Mouse (Mus musculus) limb, embryonic 15.5 days (tissue): ENCODE measurements at regions not wholly inside any gene's neighbourhood (a gene's known extent, or its start where the extent isn't known, plus 50 kb on each side); places are given as distances from the start of the nearest gene placed in this dataset.

ENCODE experiments used
- ATAC-seq: fragments of 200-750 bp; cut with Nextera tagmentation; 2 replicates; pipeline ENCODE4 v1.8.0; 2017; ENCODE audit warnings: low read depth, moderate TSS enrichment; ENCODE audit not compliant: insufficient number of reproducible peaks, low FRiP score, low TSS enrichment
- H3K27ac ChIP-seq: fragments of 300-500 bp; sonication (generic); 2 replicates; pipeline ENCODE4 v1.5.1; 2015; ENCODE audit warnings: moderate library complexity, mild to moderate bottlenecking, inconsistent platforms
- H3K27me3 ChIP-seq: fragments of 300-500 bp; sonication (generic); 2 replicates; pipeline ENCODE4 v1.6.1; 2015; ENCODE audit warnings: inconsistent platforms
- H3K36me3 ChIP-seq: fragments of 300-500 bp; sonication (generic); 2 replicates; pipeline ENCODE4 v1.6.1; 2015; ENCODE audit warnings: inconsistent platforms
- H3K4me1 ChIP-seq: fragments of 300-500 bp; sonication (generic); 2 replicates; pipeline ENCODE4 v1.6.1; 2015; ENCODE audit warnings: inconsistent platforms
- H3K4me2 ChIP-seq: fragments of 300-500 bp; sonication (generic); 2 replicates; pipeline ENCODE4 v1.6.1; 2015; ENCODE audit warnings: mild to moderate bottlenecking, inconsistent platforms
- H3K4me3 ChIP-seq: fragments of 300-500 bp; sonication (generic); 2 replicates; pipeline ENCODE4 v1.5.1; 2015; ENCODE audit warnings: mild to moderate bottlenecking, inconsistent platforms
- H3K9ac ChIP-seq: fragments of 300-500 bp; sonication (generic); 2 replicates; pipeline ENCODE4 v1.6.1; 2015; ENCODE audit warnings: inconsistent platforms
- H3K9me3 ChIP-seq: fragments of 300-500 bp; sonication (generic); 2 replicates; pipeline ENCODE4 v1.6.1; 2016; ENCODE audit warnings: inconsistent platforms
- WGBS: fragments of 180-500 bp; shearing (Covaris S2); methylation state at CpG from one replicate; pipeline ENCODE4 v1.1.7; 2015; 5-methylcytosine and 5-hydroxymethylcytosine counted together

DNA sequence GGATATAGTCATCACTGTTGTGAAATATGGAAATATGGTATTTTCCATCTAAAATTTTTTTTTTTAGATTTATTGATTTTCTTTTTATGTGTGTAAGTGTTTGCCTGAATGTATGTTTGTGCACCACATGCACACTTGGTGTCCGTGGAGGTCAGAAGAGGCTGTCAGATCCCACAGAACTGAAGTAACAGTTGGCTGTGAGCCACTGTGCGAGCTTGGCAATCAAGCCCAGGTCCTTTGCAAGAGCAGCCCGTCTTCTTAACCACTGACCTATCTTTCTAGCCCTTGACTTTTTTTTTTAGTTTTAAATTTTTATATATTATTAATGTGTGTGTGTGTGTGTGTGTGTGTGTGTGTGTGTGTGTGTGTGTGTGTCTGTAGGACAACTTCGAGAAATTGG lies 52.5 kb upstream of the Zfp618 start:
- Histone ChIP-seq H3K27ac (no peak overlapping the region), H3K4me1 (no peaks in the 10 kb centered on the region), H3K27me3 (no peaks in the 10 kb centered on the region), H3K9ac (no peak overlapping the region), H3K9me3 (no peaks in the 10 kb centered on the region), H3K4me3 (no peak overlapping the region), H3K4me2 (no peak overlapping the region), H3K36me3 (no peaks in the 10 kb centered on the region)
- ATAC-seq: no peak
- WGBS: 62% methylated on average over 4 of the region's 4 CpGs
